Mouse (Mus musculus) naive thymus-derived CD4-positive, alpha-beta T cell, adult 2 months (primary cell): ENCODE measurements at regions not wholly inside any gene's neighbourhood (a gene's known extent, or its start where the extent isn't known, plus 50 kb on each side); places are given as distances from the start of the nearest gene placed in this dataset.

ENCODE experiments used
- DNase-seq: peaks from one replicate; pipeline ENCODE4 v3.0.0-alpha.2; 2011; ENCODE audit warnings: low read depth

GRCm38 (mm10) chr6:123930951-123931350 lies 77.7 kb upstream of the Vmn2r25 start:
- DNase-seq, result peak; percentile 44

GRCm38 (mm10) chr6:123937930-123938329 lies 84.7 kb upstream of the Vmn2r25 start:
- no peak for DNase-seq

- DNase-seq, result no peak
Observed at GRCm38 (mm10) chr6:123961321-123961720, 63.0 kb upstream of the Vmn2r26 start.

- DNase-seq, result no peak
Observed at GRCm38 (mm10) chr6:123971180-123971579, 53.2 kb upstream of the Vmn2r26 start.
